8 mouse cellular contexts compared by ENCODE assay signal in the genomic region with DNA sequence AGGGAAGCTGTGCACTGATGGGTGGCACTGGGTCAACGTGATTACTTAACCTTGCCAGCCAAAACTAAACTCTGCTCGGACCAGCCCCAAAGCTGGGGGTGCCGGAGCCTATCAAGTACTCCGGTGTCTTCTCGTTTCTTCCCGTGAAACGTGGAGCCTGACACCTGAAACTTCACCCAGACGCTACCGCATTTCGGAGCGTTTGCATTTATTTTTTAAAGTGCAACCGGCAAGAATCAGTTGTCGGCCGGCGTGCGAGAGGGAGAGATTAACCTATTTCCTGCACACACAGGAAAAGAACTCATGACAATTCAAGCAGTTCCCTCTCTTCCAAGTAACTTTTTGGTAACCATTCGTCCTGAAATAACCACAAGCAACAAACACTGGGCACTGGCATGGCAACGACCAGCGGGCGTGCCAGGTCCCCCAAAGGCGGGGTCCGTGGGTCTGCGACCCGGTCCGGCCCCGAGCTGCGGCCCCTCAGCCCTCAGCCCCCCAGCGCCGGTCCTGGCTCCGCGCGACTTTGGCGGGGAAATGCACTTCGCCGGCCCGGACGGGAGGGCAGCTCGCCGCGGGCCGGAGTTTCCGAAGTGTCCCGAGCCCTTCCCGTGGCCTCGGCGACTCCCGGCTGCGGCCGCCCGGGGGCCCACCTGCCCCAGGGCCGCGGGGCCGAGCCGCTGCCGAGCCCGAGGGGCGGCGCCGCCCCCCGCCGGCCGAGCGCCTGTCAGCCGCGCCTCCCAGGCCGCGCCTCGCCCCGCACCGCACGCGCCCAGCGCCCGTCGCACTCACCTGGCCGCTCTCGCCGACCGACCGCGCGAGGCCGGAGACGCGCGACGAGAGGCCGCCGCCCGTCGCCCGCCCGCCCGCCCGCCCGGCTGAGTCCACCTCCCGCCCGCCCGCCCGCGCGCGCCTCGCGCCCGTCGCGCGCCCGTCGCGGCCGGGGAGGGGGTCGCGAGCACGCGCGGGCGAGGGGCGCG.
DNase-seq lines count a peak whose midpoint lies in the region; ATAC-seq and TF ChIP-seq lines count a peak whose summit lies in the region.

No protein-coding gene starts in this region.

- no peak for TF ChIP-seq POLR2A in brain, embryonic 14.5 days (IDR thresholded peaks at IDR 0.05; ENCODE audit: borderline replicate concordance, extremely low read depth, insufficient read depth, insufficient read length, poor library complexity, severe bottlenecking)
- peak; percentile 34; the same call in 1 of the 2 replicates for TF ChIP-seq POLR2A in lung, adult 2 months (IDR thresholded peaks at IDR 0.05; ENCODE audit: borderline replicate concordance, extremely low read depth, low read depth, low read length)

- H3K27ac ChIP-seq in heart, embryonic 14.5 days (replicated peaks in 1 of 2; ENCODE audit: control insufficient read depth in 1 of 2, insufficient read depth in 1 of 2, low read depth in 2 of 2, low read length in 2 of 2), result peak overlapping the region; percentile 94 to 99
- peak overlapping the region; percentile 97 for H3K27ac ChIP-seq in kidney, postnatal 0 days
- H3K27ac ChIP-seq in neural tube, embryonic 14.5 days (ENCODE audit: low read depth, low read length), result peak overlapping the region; percentile 93

- H3K4me3 ChIP-seq in E14TG2a.4 (replicated peaks; ENCODE audit: low read length), result peak overlapping the region; percentile 92
- H3K4me3 ChIP-seq in erythroblast, embryonic 14.5 days (replicated peaks), result peak overlapping the region; percentile 84
- H3K4me3 ChIP-seq in heart, embryonic 14.5 days (ENCODE audit: control insufficient read depth in 1 of 2, insufficient read depth in 1 of 2, low read depth in 1 of 2, low read length in 2 of 2), result peak overlapping the region; percentile 95 to 97
- peak overlapping the region; percentile 93 for H3K4me3 ChIP-seq in kidney, postnatal 0 days (replicated peaks; ENCODE audit: low read depth, low read length)
- H3K4me3 ChIP-seq in lung, adult 2 months (replicated peaks; ENCODE audit: extremely low read depth, low read depth, low read length), result peak overlapping the region; percentile 82
- H3K4me3 ChIP-seq in neural tube, embryonic 14.5 days (ENCODE audit: low read depth, low read length), result peak overlapping the region; percentile 86

- H3K27me3 ChIP-seq in E14TG2a.4 (ENCODE audit: insufficient read depth, low read length), result 0 out of 2 replicates have a peak, but pooled peaks cover 6% of the 10 kb centered on the region
- peaks cover 2% of the 10 kb centered on the region; the same call in 1 of the 2 replicates for H3K27me3 ChIP-seq in erythroblast, embryonic 14.5 days (ENCODE audit: control insufficient read depth)
- no peaks in the 10 kb centered on the region for H3K27me3 ChIP-seq in heart, embryonic 14.5 days (ENCODE audit: control insufficient read depth, insufficient read depth, low read length)
- H3K27me3 ChIP-seq in kidney, postnatal 0 days (ENCODE audit: insufficient read depth, low read length), result no peaks in the 10 kb centered on the region
- no peaks in the 10 kb centered on the region for H3K27me3 ChIP-seq in neural tube, embryonic 14.5 days (ENCODE audit: control insufficient read depth, insufficient read depth, low read length)

- peak; percentile 54 for DNase-seq in brain, embryonic 14.5 days (ENCODE audit: low read depth)
- peak; percentile 57 for DNase-seq in kidney, postnatal 0 days (ENCODE audit: low spot score)
- DNase-seq in lung, adult 2 months, result peak; percentile 67
- DNase-seq in thymus, postnatal 0 days (ENCODE audit: low spot score), result peak; percentile 52

- H3K9me3 ChIP-seq in E14TG2a.4 (ENCODE audit: low read length), result no peaks in the 10 kb centered on the region
- no peaks in the 10 kb centered on the region for H3K9me3 ChIP-seq in erythroblast, embryonic 14.5 days (ENCODE audit: control insufficient read depth, low read length)
- no peaks in the 10 kb centered on the region for H3K9me3 ChIP-seq in heart, embryonic 14.5 days (ENCODE audit: control insufficient read depth, low read length)
- no peaks in the 10 kb centered on the region for H3K9me3 ChIP-seq in kidney, postnatal 0 days (replicated peaks; ENCODE audit: low read length)
- no peaks in the 10 kb centered on the region for H3K9me3 ChIP-seq in neural tube, embryonic 14.5 days (ENCODE audit: control insufficient read depth, low read length)

- TF ChIP-seq CTCF in E14TG2a.4 (conservative IDR thresholded peaks at IDR 0.05; ENCODE audit: low read length), result no peak
- TF ChIP-seq CTCF in brain, embryonic 14.5 days (IDR thresholded peaks at IDR 0.05; ENCODE audit: borderline replicate concordance, extremely low read depth, insufficient read depth, insufficient read length), result no peak
- no peak for TF ChIP-seq CTCF in kidney, postnatal 0 days (IDR thresholded peaks at IDR 0.05; ENCODE audit: low read depth)
- no peak for TF ChIP-seq CTCF in lung, adult 2 months (IDR thresholded peaks at IDR 0.05; ENCODE audit: insufficient read depth, low read length)

- peaks cover 24% of the 10 kb centered on the region for H3K4me1 ChIP-seq in E14TG2a.4 (replicated peaks; ENCODE audit: low read depth, low read length)
- H3K4me1 ChIP-seq in erythroblast, embryonic 14.5 days (ENCODE audit: control insufficient read depth), result peaks cover 29% of the 10 kb centered on the region
- peaks cover 4 to 14% of the 10 kb centered on the region in 2 experiments; a peak in 3 of 4 replicates for H3K4me1 ChIP-seq in heart, embryonic 14.5 days (ENCODE audit: control insufficient read depth in 2 of 2, insufficient read depth in 2 of 2, low read length in 2 of 2)
- H3K4me1 ChIP-seq in kidney, postnatal 0 days (replicated peaks; ENCODE audit: insufficient read depth, low read length), result peaks cover 9% of the 10 kb centered on the region
- H3K4me1 ChIP-seq in lung, adult 2 months (ENCODE audit: control insufficient read depth, insufficient read depth, low read length), result peaks cover 9% of the 10 kb centered on the region
- peaks cover 5% of the 10 kb centered on the region; the same call in 1 of the 2 replicates for H3K4me1 ChIP-seq in neural tube, embryonic 14.5 days (ENCODE audit: control insufficient read depth, insufficient read depth, low read length)

- H3K4me2 ChIP-seq in heart, embryonic 14.5 days (ENCODE audit: low read length), result peak overlapping the region; percentile 86
- peak overlapping the region; percentile 57 for H3K4me2 ChIP-seq in kidney, postnatal 0 days (ENCODE audit: low read length)
- peak overlapping the region; percentile 90 for H3K4me2 ChIP-seq in neural tube, embryonic 14.5 days (ENCODE audit: low read depth, low read length)

- no peaks in the 10 kb centered on the region for H3K36me3 ChIP-seq in E14TG2a.4 (ENCODE audit: insufficient read depth, low read length)
- H3K36me3 ChIP-seq in erythroblast, embryonic 14.5 days (ENCODE audit: control insufficient read depth), result no peaks in the 10 kb centered on the region
- H3K36me3 ChIP-seq in heart, embryonic 14.5 days (ENCODE audit: control insufficient read depth, insufficient read depth, low read length), result no peaks in the 10 kb centered on the region
- no peaks in the 10 kb centered on the region for H3K36me3 ChIP-seq in kidney, postnatal 0 days (ENCODE audit: insufficient read depth, low read length)
- H3K36me3 ChIP-seq in neural tube, embryonic 14.5 days (ENCODE audit: control insufficient read depth, insufficient read depth, low read length), result no peaks in the 10 kb centered on the region

- peak overlapping the region; percentile 98 for H3K9ac ChIP-seq in heart, embryonic 14.5 days (ENCODE audit: low read length)
- peak overlapping the region; percentile 96 for H3K9ac ChIP-seq in kidney, postnatal 0 days (ENCODE audit: low read depth, low read length)
- H3K9ac ChIP-seq in neural tube, embryonic 14.5 days (replicated peaks; ENCODE audit: low read depth, low read length), result peak overlapping the region; percentile 77

- under 1% methylated on average over 88 of the region's 121 CpGs for WGBS in heart, embryonic 14.5 days
- under 1% methylated on average over 86 of the region's 121 CpGs for WGBS in kidney, postnatal 0 days
- WGBS in lung, adult 2 months, result 3% methylated on average over 115 of the region's 121 CpGs
- WGBS in neural tube, embryonic 14.5 days, result under 1% methylated on average over 72 of the region's 121 CpGs

- ATAC-seq in heart, embryonic 14.5 days (ENCODE audit: insufficient number of reproducible peaks, insufficient read depth, low FRiP score, low read depth), result peak; percentile 45
- peak; percentile 67 for ATAC-seq in kidney, postnatal 0 days (replicated peaks; ENCODE audit: low FRiP score, low read depth)
- peak; percentile 64 for ATAC-seq in neural tube, embryonic 14.5 days (ENCODE audit: low read depth)

Comparison
In these comparisons a context has a peak if more than half of its experiments do, and no peak if none do; other contexts are left out.
1. Peak in every context shown above with its lines: DNase-seq, ATAC-seq, H3K4me3 ChIP-seq and H3K27ac ChIP-seq.